In the genomic region with DNA sequence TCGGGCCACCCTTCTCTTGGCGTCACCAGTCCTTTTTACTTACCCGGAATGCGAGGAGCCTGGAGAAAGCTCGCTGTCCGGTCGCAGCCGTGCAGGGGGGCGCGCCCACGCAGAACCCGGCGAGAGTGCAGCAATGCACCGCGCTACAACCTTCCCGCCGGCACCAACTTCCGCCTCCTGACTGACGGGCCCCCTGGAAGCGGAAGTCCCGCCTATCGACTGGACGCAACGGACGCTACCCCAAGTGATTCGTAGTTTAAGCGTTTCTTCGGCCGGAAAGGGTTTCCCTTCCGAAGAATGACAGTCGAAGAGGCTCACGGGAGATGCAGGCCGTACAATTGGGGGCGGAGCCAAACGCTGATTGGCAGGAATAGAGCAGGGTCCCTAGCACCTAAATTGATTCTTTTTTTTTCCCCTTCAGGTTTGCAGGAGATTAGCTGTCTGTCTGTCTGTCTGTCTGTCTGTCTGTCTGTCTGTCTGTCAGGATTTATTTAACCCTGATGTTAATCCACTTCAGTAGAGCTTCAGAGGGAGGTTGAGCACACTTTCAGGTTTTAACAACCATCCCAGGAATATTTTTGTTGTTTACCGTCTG, we compare ENCODE assay signal across 7 mouse cellular contexts. TPM values are rescaled to one million over a fixed set of nuclear protein-coding genes. Genes with fewer than 3 reads are reported as not detected.
A peak's percentile ranks its signal among the peaks of the same experiment; 100 is the strongest.
DNase-seq lines count a peak whose midpoint lies in the region; ATAC-seq and TF ChIP-seq lines count a peak whose summit lies in the region.

No protein-coding gene starts in this region.

- no peak for TF ChIP-seq CTCF in kidney, adult 2 months (conservative IDR thresholded peaks at IDR 0.05; ENCODE audit: insufficient read depth, insufficient read length, low read depth, low read length)
- TF ChIP-seq CTCF in spleen, adult 2 months (IDR thresholded peaks at IDR 0.05; ENCODE audit: extremely low read depth, insufficient read depth, insufficient read length, insufficient replicate concordance), result no peak

- DNase-seq in adrenal gland, postnatal 25 days, result peak; percentile 91
- DNase-seq in heart, adult 18-20 months, result peak; percentile 97 to 98
- DNase-seq in kidney, adult 2 months, result peak; percentile 98
- DNase-seq in spleen, adult 2 months (ENCODE audit: low read depth in 1 of 2, low spot score in 2 of 2), result peak; percentile 95 to 97

- H3K4me3 ChIP-seq in embryonic facial prominence, embryonic 12.5 days, result peak overlapping the region; percentile 85
- peak overlapping the region; percentile 63 for H3K4me3 ChIP-seq in kidney, adult 2 months (ENCODE audit: insufficient read depth, low read depth, low read length)
- H3K4me3 ChIP-seq in limb, embryonic 12.5 days (replicated peaks), result peak overlapping the region; percentile 93
- H3K4me3 ChIP-seq in midbrain, embryonic 15.5 days, result peak overlapping the region; percentile 90
- H3K4me3 ChIP-seq in spleen, adult 2 months (ENCODE audit: extremely low read depth, insufficient read depth, insufficient read length), result peak overlapping the region; percentile 93

- ATAC-seq in embryonic facial prominence, embryonic 12.5 days (ENCODE audit: insufficient number of reproducible peaks, insufficient read depth, low FRiP score, low TSS enrichment), result peak; percentile 95
- peak; percentile 97 for ATAC-seq in limb, embryonic 12.5 days (ENCODE audit: insufficient number of reproducible peaks, insufficient read depth, low FRiP score, low TSS enrichment, low read depth)
- ATAC-seq in midbrain, embryonic 15.5 days (replicated peaks), result peak; percentile 97

- H3K9me3 ChIP-seq in embryonic facial prominence, embryonic 12.5 days, result no peaks in the 10 kb centered on the region
- H3K9me3 ChIP-seq in limb, embryonic 12.5 days, result no peaks in the 10 kb centered on the region
- no peaks in the 10 kb centered on the region for H3K9me3 ChIP-seq in midbrain, embryonic 15.5 days

- 1% methylated on average over 36 of the region's 36 CpGs for WGBS in embryonic facial prominence, embryonic 12.5 days
- WGBS in kidney, adult 2 months, result under 1% methylated on average over 36 of the region's 36 CpGs
- 1% methylated on average over 36 of the region's 36 CpGs for WGBS in limb, embryonic 12.5 days
- 1% methylated on average over 36 of the region's 36 CpGs for WGBS in midbrain, embryonic 15.5 days
- WGBS in spleen, adult 2 months, result 2% methylated on average over 36 of the region's 36 CpGs

- H3K27ac ChIP-seq in embryonic facial prominence, embryonic 12.5 days, result peak overlapping the region; percentile 47
- no peak overlapping the region; the same call in 1 of the 2 replicates for H3K27ac ChIP-seq in kidney, adult 2 months (ENCODE audit: insufficient read depth, low read depth, low read length)
- peak overlapping the region; percentile 77 for H3K27ac ChIP-seq in limb, embryonic 12.5 days
- peak overlapping the region; percentile 72 for H3K27ac ChIP-seq in midbrain, embryonic 15.5 days
- peak overlapping the region; percentile 42 for H3K27ac ChIP-seq in spleen, adult 2 months (ENCODE audit: insufficient read depth, low read length)

- peak overlapping the region; percentile 84 for H3K4me2 ChIP-seq in embryonic facial prominence, embryonic 12.5 days (replicated peaks)
- peak overlapping the region; percentile 85 for H3K4me2 ChIP-seq in limb, embryonic 12.5 days
- peak overlapping the region; percentile 88 for H3K4me2 ChIP-seq in midbrain, embryonic 15.5 days

- peaks cover 6% of the 10 kb centered on the region; the same call in 1 of the 2 replicates for H3K4me1 ChIP-seq in embryonic facial prominence, embryonic 12.5 days
- peaks cover 3% of the 10 kb centered on the region for H3K4me1 ChIP-seq in kidney, adult 2 months (ENCODE audit: control insufficient read depth, insufficient read depth, low read length)
- peaks cover 6% of the 10 kb centered on the region for H3K4me1 ChIP-seq in limb, embryonic 12.5 days (replicated peaks)
- H3K4me1 ChIP-seq in midbrain, embryonic 15.5 days, result peaks cover 13% of the 10 kb centered on the region
- no peaks in the 10 kb centered on the region; the same call in 1 of the 2 replicates for H3K4me1 ChIP-seq in spleen, adult 2 months (ENCODE audit: control insufficient read depth, insufficient read depth, insufficient read length)

- no peaks in the 10 kb centered on the region for H3K36me3 ChIP-seq in embryonic facial prominence, embryonic 12.5 days
- no peaks in the 10 kb centered on the region for H3K36me3 ChIP-seq in kidney, adult 2 months (ENCODE audit: control insufficient read depth, insufficient read depth, low read length)
- 0 out of 2 replicates have a peak, but pooled peaks cover 4% of the 10 kb centered on the region for H3K36me3 ChIP-seq in limb, embryonic 12.5 days
- H3K36me3 ChIP-seq in midbrain, embryonic 15.5 days (replicated peaks), result no peaks in the 10 kb centered on the region
- no peaks in the 10 kb centered on the region for H3K36me3 ChIP-seq in spleen, adult 2 months (ENCODE audit: control insufficient read depth, insufficient read depth, low read length)

- peak overlapping the region; percentile 71 for H3K9ac ChIP-seq in embryonic facial prominence, embryonic 12.5 days
- peak overlapping the region; percentile 81 for H3K9ac ChIP-seq in limb, embryonic 12.5 days (replicated peaks)
- peak overlapping the region; percentile 67 for H3K9ac ChIP-seq in midbrain, embryonic 15.5 days

- no peak for TF ChIP-seq POLR2A in kidney, adult 2 months (IDR thresholded peaks at IDR 0.05; ENCODE audit: low read depth, low read length)
- TF ChIP-seq POLR2A in spleen, adult 2 months (IDR thresholded peaks at IDR 0.05; ENCODE audit: low read depth, low read length), result peak; percentile 47

- no peaks in the 10 kb centered on the region for H3K27me3 ChIP-seq in embryonic facial prominence, embryonic 12.5 days
- H3K27me3 ChIP-seq in kidney, adult 2 months (replicated peaks; ENCODE audit: control insufficient read depth, insufficient read depth, low read length), result no peaks in the 10 kb centered on the region
- H3K27me3 ChIP-seq in limb, embryonic 12.5 days, result no peaks in the 10 kb centered on the region
- H3K27me3 ChIP-seq in midbrain, embryonic 15.5 days (replicated peaks), result no peaks in the 10 kb centered on the region
- no peaks in the 10 kb centered on the region for H3K27me3 ChIP-seq in spleen, adult 2 months (ENCODE audit: control insufficient read depth, insufficient read depth, low read length)

RNA-seq across cellular contexts. Expression of a gene that starts 17.6 kb away (rescaled TPM):
- total RNA-seq in adrenal gland, postnatal 25 days (2021), result 19.0 and 19.9 TPM in 2 replicates
- 71.7 and 78.2 TPM in 2 replicates for polyA plus RNA-seq in embryonic facial prominence, embryonic 12.5 days (2016; fragmentation: Nextera tagmentation; extraction: Ambion mirVana)
- 10 to 100 TPM; 10.1 to 11.3 TPM for total RNA-seq in heart, adult 18-20 months (2021)
- 5.7 and 7.5 TPM in 2 replicates for polyA plus RNA-seq in kidney, adult 2 months (2012; rRNA removed)
- 77.5 and 78.5 TPM in 2 replicates for polyA plus RNA-seq in limb, embryonic 12.5 days (2016; fragmentation: Nextera tagmentation; extraction: Ambion mirVana)
- polyA plus RNA-seq in midbrain, embryonic 15.5 days (2015; fragmentation: Nextera tagmentation; extraction: Ambion mirVana), result 55.4 and 61.4 TPM in 2 replicates
- 9.8 and 10.1 TPM in 2 replicates for polyA plus RNA-seq in spleen, adult 2 months (2012; rRNA removed)

RNA-seq across cellular contexts. Expression of a gene that starts 21.9 kb away (rescaled TPM):
- total RNA-seq in adrenal gland, postnatal 25 days (2021), result 4.2 and 6.7 TPM in 2 replicates
- polyA plus RNA-seq in embryonic facial prominence, embryonic 12.5 days (2016; fragmentation: Nextera tagmentation; extraction: Ambion mirVana), result 13.9 and 14.0 TPM in 2 replicates
- total RNA-seq in heart, adult 18-20 months (2021), result 1 to 10 TPM; 6.5 TPM
- 4.8 and 5.2 TPM in 2 replicates for polyA plus RNA-seq in kidney, adult 2 months (2012; rRNA removed)
- polyA plus RNA-seq in limb, embryonic 12.5 days (2016; fragmentation: Nextera tagmentation; extraction: Ambion mirVana), result 8.5 and 8.6 TPM in 2 replicates
- 20.5 and 22.4 TPM in 2 replicates for polyA plus RNA-seq in midbrain, embryonic 15.5 days (2015; fragmentation: Nextera tagmentation; extraction: Ambion mirVana)
- 8.8 and 12.5 TPM in 2 replicates for polyA plus RNA-seq in spleen, adult 2 months (2012; rRNA removed)
